Mouse (Mus musculus) layer of hippocampus, postnatal 25 days (tissue): Measurements from ENCODE around the gene Gm21973. TPM values are rescaled to one million over a fixed set of nuclear protein-coding genes. Genes with fewer than 3 reads are reported as not detected.

Experiments used
- DNase-seq, 2 experiments: peaks; one replicate each; pipeline ENCODE4 v3.0.0; 2022; ENCODE audit warnings: mixed read lengths in 2 of 2, low spot score in 1 of 2; ENCODE audit errors: extremely low spot score in 1 of 2
- total RNA-seq, 2 experiments: library from RNA; stranded (reverse); gene quantifications; 2 replicates each; pipeline ENCODE4 v1.2.3; 2021

The Gm21973 gene
- not detected for total RNA-seq

DNA sequence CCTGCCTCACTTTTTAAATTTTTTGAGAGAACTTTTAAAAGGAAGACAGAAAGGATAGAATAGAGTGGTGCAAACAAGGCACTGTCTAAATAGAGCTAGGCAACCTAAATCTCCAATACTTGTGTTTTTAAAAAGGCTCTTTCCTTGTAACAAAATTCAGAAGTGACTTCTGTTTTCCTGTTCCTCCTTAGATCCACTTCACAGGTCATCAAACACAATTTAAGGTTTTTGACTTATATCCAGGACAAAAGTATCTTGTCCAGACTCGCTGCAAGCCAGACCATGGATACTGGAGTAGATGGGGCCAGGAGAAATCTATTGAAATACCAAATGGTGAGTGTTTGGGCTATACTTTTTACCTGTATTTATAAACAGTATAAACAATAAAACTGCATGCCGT is at the start of gene Gm21973:
Gm21973 (plus strand) TSS at position 301 of the 400 bp plus-strand sequence.
- DNase-seq: no peak

DNA sequence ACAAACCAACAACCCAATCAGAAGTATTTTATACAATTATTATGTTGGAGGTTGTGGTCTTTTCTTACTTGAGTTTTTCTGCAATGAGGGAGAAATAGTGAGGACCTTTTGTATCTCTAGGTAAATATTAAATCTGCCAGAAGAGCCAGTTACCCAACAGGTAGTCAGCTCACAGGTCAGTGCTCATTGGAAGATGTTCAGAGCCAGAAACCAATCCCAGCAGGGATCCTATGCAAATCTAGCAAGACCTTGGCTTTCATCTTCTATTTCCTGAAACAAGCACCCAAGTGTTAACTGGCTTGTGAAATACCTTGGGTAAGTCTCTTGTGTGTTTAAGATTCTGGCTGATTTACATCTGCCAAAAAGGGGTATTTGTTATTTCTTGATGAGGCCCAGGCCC is 48.8 kb upstream of the Gm21973 start:
- no peak for DNase-seq

DNA sequence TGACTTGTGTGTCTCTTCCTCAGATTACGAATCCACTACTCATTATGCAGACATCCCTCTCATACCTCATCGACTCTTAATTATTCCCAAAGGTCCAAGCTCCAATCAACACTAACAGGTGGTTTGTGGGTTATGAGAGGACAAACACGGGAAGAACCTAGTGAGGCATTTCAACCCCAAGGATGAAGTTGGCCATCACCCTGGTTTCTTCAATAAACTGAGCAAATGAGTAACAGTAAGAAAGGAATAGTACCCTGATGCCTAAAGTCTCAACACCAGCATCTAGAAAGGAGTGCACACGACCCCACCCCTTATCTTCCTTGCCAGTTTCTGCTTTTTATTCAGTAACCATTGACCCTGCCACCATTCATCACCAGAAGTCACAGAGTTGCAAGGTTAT is 47.7 kb upstream of the Gm21973 start:
- DNase-seq: no peak

DNA sequence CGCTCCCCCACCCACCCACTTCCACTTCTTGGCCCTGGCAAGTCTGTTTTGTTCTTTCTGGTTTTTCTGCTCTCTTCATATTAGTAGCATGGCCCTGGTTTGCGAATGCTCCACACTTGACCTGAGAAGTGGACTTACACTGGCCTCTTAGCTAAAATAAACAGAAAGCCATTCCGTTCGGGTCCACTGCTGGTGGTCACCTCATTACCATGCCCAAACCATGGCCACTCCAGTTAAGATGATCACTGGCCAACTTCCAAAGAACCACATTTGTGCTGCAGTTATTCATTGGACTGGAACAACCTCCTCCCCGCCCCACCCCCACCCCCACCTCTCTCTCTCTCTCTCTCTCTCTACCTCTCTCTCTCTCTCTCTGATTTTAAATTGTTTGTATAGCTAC is 43.6 kb upstream of the Gm21973 start:
- DNase-seq: no peak

DNA sequence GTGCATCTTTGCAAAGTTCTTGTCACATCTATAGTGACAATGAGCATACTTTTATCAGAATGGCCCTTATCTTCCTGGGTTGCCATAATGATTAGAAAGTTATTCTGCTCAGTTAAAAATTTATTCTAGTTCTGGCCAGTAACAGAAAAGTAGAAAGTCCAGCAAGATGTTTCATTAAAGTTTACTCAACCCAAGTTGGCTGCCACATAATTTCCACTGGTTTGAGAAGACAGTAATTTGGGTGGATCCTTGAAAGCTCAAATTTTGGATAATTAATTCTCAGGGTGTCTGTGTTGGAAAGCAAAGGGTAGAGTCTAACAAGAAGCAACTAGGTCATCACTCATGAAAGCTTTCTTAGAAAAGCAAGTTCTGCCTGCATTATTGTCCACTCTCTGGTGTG is 41.5 kb upstream of the Gm21973 start:
- no peak for DNase-seq

DNA sequence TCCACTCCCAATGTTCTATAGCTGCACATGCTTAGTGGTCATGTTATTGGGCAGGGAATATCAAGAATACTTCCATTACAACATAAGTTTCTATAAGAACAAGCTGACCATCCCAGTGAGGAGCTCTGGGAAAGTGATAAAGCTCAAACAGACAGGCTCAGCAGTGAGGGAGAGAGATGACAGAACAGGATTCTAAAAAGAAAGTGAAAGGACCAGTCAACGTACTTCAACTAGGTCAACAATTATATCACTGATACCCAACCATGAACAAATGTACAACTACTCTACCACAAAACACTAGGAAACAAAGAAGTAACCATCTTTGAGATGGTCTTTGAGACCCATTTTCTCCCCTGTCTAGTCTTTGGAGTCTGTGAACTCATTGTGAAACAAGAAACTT is 28.6 kb upstream of the Gm21973 start:
- no peak for DNase-seq

DNA sequence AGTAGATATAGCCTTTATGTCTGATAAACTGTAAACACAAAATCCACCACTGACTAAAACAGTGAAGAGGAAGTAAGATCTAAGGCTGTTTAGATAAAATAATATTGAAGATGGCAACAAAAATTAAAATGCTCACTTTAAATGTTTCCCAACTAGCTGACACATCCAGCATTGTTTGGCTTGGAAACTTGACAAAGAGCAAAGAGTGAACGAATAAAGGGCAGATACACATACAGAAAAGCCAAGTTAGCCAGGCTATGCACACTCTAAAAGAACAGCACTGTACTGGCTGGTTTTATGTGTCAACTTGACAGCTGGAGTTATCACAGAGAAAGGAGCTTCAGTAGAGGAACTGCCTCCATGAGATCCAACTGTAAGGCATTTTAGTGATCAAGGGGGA is 27.1 kb upstream of the Gm21973 start:
- no peak for DNase-seq

DNA sequence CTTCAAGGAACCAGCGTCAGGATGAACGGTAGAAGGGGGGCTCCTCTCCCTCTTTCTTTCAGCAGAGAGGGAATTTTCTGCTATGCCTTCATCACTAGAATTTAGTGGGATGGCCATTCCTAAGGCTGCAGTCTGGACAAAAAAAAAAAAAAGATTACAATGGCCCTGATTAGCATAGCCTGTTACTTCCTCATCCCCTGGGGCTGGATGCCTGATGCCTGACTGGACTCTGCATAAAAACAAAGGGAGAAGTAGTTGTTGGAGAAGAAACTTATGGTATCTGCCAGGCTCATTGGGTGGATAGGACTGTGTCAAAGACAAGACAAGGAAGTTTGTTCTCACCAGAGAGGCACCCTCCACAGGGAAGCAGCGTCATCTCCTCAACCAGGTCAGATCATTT is 25.7 kb upstream of the Gm21973 start:
- no peak for DNase-seq

DNA sequence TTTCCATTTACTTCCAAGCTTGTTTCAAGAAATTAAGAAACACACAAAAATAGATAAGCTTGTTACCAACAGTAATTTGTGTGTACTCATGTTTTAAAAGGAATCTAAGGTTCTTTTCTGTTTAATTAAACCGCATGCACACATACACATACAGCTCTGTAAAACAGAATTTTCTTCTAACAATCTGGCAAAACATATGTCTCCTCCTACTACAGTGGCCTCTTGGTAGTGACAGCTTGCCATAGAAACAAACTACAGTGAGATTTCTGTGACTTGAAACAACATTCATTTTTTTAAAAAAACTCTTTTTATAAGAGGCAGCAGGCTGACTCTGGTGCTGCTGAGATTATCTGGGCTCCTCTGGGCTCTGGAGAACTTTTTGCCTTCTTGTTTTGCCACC is 18.7 kb upstream of the Gm21973 start:
- no peak for DNase-seq

DNA sequence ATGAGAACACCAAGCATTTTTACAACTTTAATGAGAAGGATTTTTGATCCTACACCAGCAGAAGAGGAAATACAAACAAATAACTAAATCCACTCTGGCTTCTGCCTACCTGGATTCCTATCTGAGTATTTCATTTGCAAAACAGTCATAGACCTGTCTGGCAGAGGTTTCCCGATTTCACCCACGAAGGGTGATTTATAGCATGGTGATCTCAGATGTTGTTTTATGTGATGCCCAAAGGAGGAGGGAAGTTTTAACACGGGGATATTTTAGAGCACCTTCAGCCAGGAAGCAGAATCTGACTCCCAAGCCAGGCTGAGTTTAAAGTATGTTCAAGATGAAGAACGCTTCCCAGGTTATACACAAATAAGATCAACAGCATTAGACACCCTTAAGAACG is 13.4 kb upstream of the Gm21973 start:
- no peak for DNase-seq

DNA sequence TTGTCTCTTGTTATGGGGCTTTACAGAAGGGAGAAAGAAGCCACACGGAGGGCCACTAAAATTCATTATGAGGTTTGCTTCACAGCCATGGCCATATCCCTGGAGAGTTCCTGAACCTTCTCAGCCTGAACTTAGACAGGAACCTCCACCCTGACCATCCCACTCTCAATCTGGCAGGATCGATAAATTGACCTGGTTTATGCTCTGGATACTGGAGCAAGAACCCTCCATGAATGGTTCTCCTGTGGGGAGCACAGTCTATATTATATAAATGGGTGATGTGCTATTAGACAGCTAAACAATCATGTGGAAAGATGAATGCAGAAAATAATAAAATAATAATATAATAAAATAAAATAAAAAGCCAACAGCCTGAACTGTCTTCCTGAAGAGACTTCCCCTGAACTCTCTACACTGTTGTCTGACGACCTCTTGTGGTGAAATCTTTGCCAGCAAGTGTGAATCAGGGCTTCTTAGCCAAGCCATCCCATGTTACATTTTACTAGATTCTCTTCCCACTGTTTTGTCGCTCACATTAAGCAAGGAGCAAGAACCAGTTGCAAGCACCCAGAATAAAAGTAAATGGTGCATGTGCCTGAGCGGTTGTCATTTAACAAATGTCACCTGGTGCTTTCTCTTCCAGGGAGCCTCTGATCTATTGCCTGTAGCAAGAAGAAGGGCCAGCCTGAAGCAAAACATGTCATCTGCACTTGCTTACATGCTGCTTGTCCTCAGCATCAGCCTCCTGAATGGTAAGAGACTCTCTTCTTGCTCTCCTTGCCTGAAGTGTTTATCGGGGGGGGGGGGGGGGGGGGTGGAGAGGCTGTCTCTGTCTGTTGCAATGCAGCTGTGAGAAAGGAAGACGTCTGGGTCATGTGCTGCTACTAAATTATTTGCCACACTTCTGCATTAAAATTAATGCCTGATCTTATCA is 11.4 kb upstream of the Gm21973 start:
- DNase-seq: peak; percentile 24 to 67

DNA sequence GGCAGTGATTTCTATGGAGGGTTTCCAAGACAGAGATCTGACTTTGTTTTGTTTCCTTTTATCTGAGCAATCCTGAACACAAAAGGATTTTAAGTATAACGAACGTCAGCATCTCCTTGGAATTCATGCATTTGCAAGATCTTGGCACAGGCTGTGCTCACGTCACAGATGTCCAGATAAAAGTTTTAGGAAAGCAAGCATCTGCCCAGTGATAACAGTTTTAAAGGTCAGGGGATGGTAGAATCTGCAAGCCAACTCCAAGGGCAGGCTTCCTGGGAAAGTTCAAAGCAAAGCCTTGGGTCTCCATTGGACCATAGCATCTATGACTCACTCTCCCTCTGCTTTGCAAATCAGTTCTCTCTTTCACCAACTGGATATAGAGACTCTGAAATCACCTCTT is 5.4 kb downstream of the Gm21973 start:
- no peak for DNase-seq

DNA sequence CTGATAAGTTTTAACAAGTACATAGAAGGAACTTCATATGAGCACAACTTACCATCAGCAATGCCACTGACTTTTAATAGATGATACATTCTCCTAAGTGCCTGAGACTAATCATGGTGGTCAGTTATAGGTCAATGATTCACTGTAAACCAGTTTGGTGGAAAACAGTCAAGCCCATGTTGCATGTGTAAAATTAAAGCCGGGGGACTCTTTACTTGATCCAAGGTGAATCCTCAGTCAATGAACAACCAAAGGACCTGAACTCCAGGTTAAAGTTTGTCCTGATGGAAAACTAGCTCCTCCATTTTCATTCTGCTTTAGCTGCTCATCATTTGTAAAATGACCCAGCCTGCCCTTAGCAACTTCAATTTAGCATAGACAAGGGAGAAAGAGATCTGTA is 7.4 kb downstream of the Gm21973 start:
- no peak for DNase-seq

DNA sequence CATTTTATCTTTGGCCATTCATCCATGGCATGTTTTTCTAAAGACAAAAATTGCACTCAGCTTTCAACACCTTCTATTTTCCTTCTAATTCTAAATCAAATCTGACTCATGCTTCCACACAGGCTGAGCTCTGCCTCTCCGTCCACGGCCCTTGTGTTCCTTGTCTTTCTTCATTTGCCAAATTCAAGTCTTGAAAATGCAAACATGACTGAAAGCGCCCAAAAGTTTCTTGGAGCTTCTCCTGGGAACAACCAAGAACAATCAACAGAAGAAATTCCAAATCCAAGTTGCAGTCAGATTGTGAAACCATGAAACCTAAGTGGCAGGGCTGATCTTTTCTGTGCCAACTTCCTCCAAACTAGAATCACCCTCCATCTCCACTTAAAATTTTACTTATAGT is 13.4 kb downstream of the Gm21973 start:
- DNase-seq: no peak

DNA sequence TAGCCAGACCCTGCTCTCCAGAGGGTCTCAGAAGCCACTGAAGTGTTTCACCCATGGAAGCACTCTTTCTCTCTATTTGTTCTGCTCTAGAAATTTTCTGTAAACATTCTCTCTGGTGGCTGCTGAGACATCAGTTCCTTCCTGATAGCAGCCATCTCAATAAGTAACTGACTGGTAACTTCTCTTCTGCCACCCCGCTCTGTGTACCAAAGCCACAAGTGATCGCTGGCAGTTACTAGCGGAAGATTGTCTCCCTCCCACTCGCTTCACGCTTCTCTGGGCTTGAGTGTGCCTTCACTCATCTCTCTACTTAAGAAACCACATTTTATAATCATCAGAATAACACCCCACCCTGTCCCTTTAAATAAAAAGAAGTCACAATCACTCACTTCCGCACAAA is 21.9 kb downstream of the Gm21973 start:
- no peak for DNase-seq

DNA sequence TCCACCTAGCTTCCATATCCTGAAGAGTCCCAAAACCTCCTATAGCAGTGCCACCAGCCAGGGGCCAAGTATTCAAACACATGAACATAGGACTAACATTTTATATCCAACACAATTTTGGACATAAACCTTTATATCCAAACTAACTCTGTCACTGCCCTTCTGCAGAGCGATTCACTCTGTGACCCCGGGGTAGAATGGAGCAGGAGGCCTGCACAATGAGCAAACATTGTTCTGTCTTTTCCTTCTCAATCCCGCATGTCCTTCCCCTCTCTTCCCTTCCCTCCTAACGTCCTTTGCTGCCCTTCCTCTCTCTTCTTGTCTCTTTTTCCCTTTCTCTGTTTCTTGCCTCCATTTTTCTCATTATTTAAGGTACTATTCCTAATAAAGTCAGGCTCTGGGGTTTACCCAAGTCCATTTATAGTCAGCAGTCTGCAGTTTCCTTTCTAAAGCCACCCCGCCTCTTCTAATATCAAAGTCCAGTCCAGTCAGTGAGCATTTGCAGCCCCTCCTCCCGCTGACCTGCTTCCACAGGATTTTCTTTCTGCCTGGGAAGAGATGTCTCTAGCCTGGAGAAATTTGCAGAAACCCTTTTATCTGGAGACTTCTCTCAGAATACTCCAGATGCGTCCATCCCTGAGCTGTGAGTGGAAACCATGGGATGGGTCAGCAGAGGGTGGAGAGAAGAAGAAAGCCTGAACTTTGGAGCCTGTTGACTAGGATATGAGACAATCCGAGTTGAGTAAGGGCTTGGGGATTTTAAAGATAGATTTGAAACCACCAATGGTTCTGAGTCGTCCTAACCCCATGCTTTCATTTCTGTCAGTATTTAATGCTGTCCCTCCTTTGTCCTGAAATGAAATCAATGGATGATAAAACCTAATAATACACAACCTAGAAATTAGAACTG is 33.1 kb downstream of the Gm21973 start, which contains the start of gene Agxt2:
Agxt2 (plus strand) TSS at position 494 of the 910 bp plus-strand sequence.
- DNase-seq: no peak

DNA sequence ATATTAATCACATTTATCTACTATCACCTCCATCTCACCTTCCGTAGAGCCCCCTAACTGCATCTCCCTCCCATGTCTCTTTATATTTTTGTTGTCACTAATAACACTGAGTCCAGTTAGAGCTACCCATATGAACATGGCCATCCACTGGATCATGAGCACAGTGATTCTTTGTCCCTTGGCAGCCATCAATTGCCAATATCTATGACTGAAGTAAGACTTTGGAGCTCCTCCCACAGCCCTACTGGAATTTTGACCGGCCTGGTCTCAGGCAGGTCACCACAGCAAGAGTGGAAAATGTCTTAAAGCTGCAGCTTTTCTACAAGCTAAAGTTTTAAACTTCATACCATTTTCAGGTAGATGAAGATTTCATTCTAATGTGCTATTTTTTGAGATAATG is 41.2 kb downstream of the Gm21973 start:
- no peak for DNase-seq

DNA sequence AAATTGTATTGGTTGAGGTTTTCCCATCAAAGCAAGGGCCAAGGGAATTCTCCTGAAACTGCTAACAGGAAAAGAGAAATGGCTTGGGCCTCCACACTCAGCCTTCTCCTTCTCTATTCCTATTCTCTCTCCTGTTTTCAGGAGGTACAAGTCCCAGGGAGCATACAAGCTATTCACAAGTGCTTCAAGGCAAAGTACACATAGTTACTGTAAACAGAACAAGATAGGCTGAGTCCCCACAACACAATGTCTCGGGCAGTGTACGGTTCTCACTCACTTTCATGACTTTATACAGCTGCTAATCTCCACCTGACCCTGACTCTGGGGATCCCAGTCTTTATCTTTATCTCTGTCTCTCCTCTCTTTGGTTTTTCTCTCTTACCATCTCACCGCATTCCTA is 50.2 kb downstream of the Gm21973 start:
- DNase-seq: no peak

DNA sequence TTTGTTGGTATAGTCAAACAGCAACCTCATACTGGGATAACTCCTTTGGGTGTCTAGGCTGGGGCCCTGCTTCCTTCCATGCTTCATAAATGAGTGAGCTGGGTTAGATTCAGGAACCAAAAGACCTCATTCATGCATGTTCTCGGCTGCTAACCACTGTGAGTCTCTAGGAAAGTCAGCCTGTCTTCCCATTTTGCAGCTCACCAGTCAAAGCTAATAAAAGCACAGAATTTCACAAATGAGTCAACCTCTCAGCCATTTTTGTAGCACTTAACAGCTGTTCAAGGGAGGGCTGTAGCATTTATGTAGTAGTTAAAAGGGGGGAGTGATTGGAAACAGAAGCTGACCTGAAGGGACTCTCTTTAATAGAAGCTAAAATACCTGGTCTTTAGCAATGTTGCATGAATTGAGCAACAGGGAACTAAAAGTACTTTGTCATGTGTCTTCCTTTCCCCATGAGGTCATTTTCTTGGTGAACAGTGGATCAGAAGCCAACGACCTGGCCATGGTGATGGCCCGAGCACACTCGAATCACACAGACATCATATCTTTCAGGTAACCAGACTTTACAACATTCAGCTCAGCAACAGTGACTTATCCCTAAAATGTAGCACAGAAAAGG is 53.3 kb downstream of the Gm21973 start:
- DNase-seq: no peak

DNA sequence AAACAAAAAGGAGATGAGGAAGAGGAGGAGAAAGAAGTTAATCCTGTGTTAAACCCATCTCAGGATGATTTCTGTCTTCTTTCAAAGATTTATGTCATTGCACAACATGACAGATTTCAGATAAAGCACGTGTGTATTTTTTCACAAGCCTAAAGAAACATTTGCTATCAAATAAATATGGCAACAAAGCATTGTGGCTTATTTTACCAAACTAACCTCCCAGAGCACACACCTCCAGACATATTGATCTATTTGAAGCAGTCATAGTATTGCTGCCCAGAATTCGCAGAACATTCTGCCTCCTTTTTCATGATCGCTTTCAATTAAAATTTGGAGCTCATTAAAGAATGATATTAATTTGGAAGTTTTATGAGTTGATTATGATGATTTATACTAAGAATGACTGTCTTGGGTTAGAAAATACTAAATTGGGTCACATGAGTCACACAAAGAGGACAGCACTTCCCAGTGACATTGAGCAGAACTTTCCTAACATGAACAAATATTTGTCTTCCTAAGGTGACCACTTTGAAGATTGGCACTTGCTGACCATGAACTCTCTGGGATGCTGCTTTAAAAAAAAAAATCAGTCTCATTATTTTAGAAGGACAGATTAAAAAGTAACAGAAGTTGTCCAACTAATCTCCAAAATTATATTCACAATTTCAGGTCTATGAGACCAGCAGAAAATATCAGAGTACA is 54.7 kb downstream of the Gm21973 start:
- DNase-seq: no peak
